Mouse (Mus musculus): ENCODE data around the gene Ccnd1. TPM values are rescaled to one million over a fixed set of nuclear protein-coding genes. Genes with fewer than 3 reads are reported as not detected.

Ccnd1 gene
- polyA plus RNA-seq, 1 experiment from 2014 or later: 57.2 TPM

DNA sequence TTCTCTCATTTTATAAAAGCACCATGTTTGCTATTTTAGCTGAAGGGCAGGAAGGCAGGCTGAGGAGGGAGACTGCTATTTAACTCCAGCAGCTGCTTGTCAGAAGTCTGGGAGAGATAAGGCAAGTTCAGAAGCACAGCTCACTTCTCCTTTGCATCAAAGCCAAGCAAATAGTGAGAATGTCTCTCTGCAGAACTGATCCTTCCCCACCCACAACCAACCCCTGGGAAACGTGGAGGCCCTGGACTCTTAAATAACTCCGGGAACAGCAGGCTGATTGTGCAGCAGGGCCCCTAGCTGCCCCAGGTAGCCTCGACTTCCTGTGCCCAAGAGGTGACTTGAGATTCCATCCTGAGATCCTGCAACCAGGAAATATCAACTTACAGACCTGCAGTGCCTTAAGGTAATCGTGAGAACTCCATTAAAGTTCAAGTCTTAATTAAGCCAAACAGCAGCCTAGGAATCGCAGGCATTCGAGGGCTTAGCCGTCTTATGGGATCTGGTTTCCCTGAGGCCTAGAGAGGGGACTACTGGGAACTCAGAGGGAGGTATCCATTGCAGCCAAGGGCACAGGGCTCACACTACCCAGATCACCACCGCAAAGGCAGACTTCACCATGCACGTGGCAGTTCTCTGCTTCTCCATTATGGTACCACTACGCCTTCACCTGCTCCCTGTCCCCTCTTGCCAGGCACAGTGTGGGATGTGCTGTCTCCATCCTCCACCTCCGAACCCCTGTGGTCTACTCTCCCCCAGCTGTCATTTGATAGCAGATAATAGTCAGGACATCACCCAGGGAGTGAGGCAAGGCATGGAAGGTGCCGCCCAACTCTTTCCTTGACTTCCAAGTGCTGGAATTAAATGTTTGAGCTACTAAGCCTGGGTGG is 19.0 kb upstream of the Ccnd1 start:
- Histone ChIP-seq H3K36me3 (ENCODE audit: inconsistent target) (no peaks in the 10 kb centered on the region), H3K4me3 (ENCODE audit: inconsistent target) (no peak overlapping the region), H3K27ac (no peak overlapping the region), H3K79me2 (ENCODE audit: inconsistent target) (no peaks in the 10 kb centered on the region)
- 80% methylated on average over 12 of the region's 12 CpGs for WGBS (ENCODE audit: missing documents)

DNA sequence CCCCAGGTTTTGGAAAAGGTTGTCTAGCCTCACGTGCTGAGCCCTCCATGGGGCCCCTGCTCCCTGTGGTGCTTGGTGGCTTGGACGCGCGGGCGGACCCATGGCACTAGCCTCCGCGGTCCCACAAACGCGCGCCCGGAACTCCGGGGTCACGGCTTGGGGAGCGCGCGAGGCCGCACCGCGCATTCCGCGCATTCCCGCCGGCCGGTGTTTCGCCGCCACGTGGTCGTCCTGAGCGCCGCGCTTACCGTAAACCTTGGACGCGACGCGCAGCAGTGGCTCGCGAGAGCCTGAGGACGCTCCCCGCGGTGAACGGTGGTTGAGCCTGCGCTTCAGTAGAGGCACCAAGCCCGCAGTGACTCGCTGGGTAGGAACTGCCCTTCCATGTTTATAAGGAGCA is 3.5 kb upstream of the Ccnd1 start:
- under 1% methylated on average over 26 of the region's 45 CpGs for WGBS (ENCODE audit: missing documents)
- Histone ChIP-seq H3K27ac (no peak overlapping the region), H3K36me3 (ENCODE audit: inconsistent target) (no peaks in the 10 kb centered on the region), H3K79me2 (ENCODE audit: inconsistent target) (peaks cover 11% of the 10 kb centered on the region), H3K4me3 (ENCODE audit: inconsistent target) (no peak overlapping the region; the same call in 1 of the 2 replicates)

DNA sequence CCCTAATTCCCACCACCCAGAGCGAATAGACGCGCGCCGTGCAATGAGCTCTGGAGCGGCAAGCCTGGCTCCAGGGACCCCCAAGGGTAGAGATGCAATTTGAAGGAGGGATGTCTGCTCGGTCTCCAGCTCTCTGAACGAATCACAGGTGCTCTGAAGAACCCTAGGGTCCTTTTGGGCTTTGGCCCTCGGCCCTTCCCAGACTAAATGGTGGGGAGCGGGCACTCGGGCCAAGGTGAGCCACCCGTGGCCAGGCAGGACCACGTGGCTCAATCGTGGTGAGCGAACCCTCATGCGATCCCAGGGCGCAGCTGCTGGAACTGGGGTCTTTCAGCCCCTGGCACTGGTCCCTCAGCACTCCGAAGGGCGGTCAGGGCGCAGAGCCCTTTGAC is 3.0 kb upstream of the Ccnd1 start:
- WGBS (ENCODE audit: missing documents): 16% methylated on average over 20 of the region's 20 CpGs
- H3K36me3 ChIP-seq (ENCODE audit: inconsistent target): no peaks in the 10 kb centered on the region
- H3K79me2 ChIP-seq (ENCODE audit: inconsistent target): peaks cover 16% of the 10 kb centered on the region
- peak overlapping the region; percentile 85 for H3K27ac ChIP-seq
- peak overlapping the region; percentile 39 for H3K4me3 ChIP-seq (ENCODE audit: inconsistent target)

DNA sequence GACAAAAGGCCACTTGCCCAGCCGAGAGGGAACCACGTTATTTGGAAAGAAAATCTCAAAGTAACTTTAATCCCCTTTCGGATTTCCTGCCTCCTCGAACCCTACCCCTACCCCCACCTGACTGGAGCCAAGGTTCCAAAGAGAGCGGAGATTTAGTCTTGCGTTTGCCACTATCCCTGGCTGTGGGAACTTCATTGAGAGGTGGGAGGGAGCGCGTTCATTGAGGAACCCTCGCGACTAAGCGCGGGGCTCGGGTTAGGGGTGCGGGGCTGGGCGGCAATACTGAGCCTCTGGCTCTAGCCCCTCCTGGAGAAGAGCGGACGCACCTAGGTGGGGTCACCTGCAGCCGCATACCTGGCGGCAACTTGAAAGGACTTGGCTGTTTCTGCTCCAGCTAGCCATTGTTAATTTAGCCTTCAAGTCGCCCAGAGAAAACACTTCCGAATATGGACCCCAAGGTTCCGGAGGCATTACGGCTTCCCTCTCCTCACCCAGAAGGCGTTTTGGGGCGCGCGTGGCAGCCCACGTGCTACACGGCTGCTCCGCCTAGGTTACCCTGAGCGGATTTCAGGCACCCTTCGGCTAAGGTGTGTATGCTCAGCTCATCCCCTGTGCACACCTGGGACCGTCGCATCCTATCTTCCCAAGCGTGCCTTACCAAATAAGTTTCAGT is 2.5 kb upstream of the Ccnd1 start:
- peak overlapping the region; percentile 39 for H3K4me3 ChIP-seq (ENCODE audit: inconsistent target)
- H3K79me2 ChIP-seq (ENCODE audit: inconsistent target): peaks cover 22% of the 10 kb centered on the region
- peak overlapping the region; percentile 85 for H3K27ac ChIP-seq
- 2% methylated on average over 35 of the region's 35 CpGs for WGBS (ENCODE audit: missing documents)
- no peaks in the 10 kb centered on the region; the same call in 1 of the 2 replicates for H3K36me3 ChIP-seq (ENCODE audit: inconsistent target)

GRCm38 (mm10) chr7:144941242-144941831 is 1.6 kb upstream of the Ccnd1 start:
- H3K4me3 ChIP-seq (ENCODE audit: inconsistent target): peak overlapping the region; percentile 39
- peaks cover 6% of the 10 kb centered on the region; the same call in 1 of the 2 replicates for H3K36me3 ChIP-seq (ENCODE audit: inconsistent target)
- under 1% methylated on average over 39 of the region's 39 CpGs for WGBS (ENCODE audit: missing documents)
- H3K27ac ChIP-seq: peak overlapping the region; percentile 85
- H3K79me2 ChIP-seq (ENCODE audit: inconsistent target): peaks cover 30% of the 10 kb centered on the region

DNA sequence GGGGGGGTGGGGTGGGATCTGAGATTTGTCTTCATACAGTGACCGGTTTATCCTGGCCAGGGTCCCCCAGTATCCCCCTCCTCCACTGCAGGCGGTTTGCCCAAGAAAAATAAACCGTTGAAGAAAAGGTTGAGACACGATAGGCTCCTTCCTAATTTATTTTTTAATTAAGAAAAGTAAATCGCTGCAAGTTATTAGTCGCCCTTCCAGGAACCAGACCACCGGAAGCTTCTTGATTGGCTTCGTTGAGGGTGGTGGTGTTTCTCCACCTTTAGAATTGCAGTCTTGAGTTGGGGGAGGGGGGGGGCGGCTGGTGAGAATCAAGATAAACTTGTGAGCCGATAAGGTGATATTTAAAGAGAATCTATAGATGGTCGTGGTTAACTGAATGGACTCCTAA is 860 bp upstream of the Ccnd1 start:
- WGBS (ENCODE audit: missing documents): 0% methylated on average over 11 of the region's 11 CpGs
- peak overlapping the region; percentile 39 for H3K4me3 ChIP-seq (ENCODE audit: inconsistent target)

GRCm38 (mm10) chr7:144940003-144940571 is 362 bp upstream of the Ccnd1 start:
- H3K4me3 ChIP-seq (ENCODE audit: inconsistent target): peak overlapping the region; percentile 39
- WGBS (ENCODE audit: missing documents): under 1% methylated on average over 17 of the region's 22 CpGs
- peak overlapping the region; percentile 85 for H3K27ac ChIP-seq
- H3K36me3 ChIP-seq (ENCODE audit: inconsistent target): peaks cover 8% of the 10 kb centered on the region
- H3K79me2 ChIP-seq (ENCODE audit: inconsistent target): peaks cover 43% of the 10 kb centered on the region

More for the DNA sequence above, 860 bp upstream of the Ccnd1 start:
- H3K79me2 ChIP-seq (ENCODE audit: inconsistent target): peaks cover 38% of the 10 kb centered on the region
- H3K36me3 ChIP-seq (ENCODE audit: inconsistent target): peaks cover 6% of the 10 kb centered on the region; the same call in 1 of the 2 replicates
- peak overlapping the region; percentile 85 for H3K27ac ChIP-seq

- WGBS (ENCODE audit: missing documents): under 1% methylated on average over 29 of the region's 32 CpGs
- Histone ChIP-seq H3K4me3 (ENCODE audit: inconsistent target) (peak overlapping the region; percentile 96), H3K79me2 (ENCODE audit: inconsistent target) (peaks cover 55% of the 10 kb centered on the region), H3K36me3 (ENCODE audit: inconsistent target) (peaks cover 20% of the 10 kb centered on the region), H3K27ac (peak overlapping the region; percentile 89)
Observed at GRCm38 (mm10) chr7:144938661-144939343, 923 bp downstream of the Ccnd1 start.

DNA sequence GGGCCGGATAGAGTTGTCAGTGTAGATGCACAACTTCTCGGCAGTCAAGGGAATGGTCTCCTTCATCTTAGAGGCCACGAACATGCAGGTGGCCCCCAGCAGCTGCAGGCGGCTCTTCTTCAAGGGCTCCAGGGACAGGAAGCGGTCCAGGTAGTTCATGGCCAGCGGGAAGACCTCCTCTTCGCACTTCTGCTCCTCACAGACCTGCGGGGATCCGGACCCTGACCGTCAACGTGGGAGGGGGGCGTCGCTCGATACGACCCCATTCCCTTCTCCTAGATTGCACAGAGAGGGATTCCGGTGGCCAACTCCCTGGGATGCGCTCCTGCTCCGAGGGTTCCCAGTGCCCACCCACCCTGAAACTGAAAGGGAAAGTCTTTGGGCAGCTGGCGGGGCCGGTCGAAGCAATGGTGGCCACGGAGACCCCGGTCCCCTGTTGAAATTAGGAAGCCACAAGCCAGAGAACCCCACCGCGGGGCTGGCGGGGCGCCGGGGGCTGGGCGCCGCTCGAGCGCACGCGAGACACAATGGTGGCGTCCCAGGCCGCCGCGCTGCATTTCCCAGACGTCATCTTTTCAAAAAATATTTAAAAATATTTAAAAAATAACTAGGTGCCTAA is 1.7 kb downstream of the Ccnd1 start:
- Histone ChIP-seq H3K79me2 (ENCODE audit: inconsistent target) (peaks cover 58% of the 10 kb centered on the region), H3K4me3 (ENCODE audit: inconsistent target) (peak overlapping the region; percentile 96), H3K27ac (peak overlapping the region; percentile 89), H3K36me3 (ENCODE audit: inconsistent target) (peaks cover 24% of the 10 kb centered on the region)
- 2% methylated on average over 38 of the region's 39 CpGs for WGBS (ENCODE audit: missing documents)

DNA sequence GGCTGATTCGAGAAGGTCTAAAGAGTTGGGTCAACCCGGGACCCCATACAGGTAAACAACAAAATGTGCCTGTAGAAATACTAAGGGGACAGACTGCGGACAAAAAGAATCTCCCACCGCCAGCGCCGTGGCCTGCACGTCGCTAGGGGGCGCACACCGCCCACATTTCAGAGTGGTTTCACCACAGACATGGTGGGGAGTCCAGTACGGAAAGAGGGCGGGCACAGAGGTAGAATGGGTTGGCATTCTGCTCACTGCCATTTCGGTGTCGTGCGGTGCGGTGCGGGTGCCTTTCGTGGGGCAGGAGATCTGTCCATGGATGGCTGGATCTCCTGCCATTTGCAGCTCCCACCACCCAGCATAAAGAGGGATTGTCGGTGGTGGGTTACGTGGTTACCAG is 2.2 kb downstream of the Ccnd1 start:
- WGBS (ENCODE audit: missing documents): 1% methylated on average over 20 of the region's 20 CpGs

DNA sequence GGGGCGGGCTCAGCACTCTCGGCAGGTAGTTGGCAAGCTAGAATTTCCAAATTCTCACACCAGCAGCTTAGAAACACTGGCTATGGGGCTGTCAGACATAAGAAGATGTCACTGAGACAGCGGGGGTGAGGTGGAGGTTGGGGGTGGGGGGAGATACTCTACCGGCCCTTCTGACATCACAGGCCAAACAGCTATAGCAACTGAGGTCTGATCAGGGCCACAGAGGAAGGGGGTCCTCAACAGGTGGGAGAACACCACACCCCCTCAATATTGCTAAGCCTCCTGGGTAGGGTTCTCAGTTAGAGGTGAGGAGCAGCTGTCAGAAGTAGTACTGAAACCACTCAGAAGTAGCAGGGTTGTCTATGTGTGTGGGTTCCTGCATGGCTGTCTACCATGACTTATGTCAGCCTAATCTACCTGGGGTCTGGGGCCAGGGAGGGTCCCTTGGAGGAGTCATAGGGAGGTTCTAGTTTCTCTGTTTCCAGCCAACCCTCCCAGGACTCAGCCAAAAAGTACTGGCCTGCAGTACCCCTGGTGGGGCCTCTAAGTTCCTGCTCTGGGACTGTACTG is 3.3 kb downstream of the Ccnd1 start:
- no peak overlapping the region for H3K4me3 ChIP-seq (ENCODE audit: inconsistent target)
- peak overlapping the region; percentile 89; the same call in 1 of the 2 replicates for H3K27ac ChIP-seq
- H3K79me2 ChIP-seq (ENCODE audit: inconsistent target): peaks cover 58% of the 10 kb centered on the region
- peaks cover 24% of the 10 kb centered on the region for H3K36me3 ChIP-seq (ENCODE audit: inconsistent target)
- 95% methylated on average over 4 of the region's 4 CpGs for WGBS (ENCODE audit: missing documents)

More for the DNA sequence above, 2.2 kb downstream of the Ccnd1 start:
- Histone ChIP-seq H3K79me2 (ENCODE audit: inconsistent target) (peaks cover 58% of the 10 kb centered on the region), H3K36me3 (ENCODE audit: inconsistent target) (peaks cover 24% of the 10 kb centered on the region), H3K27ac (peak overlapping the region; percentile 89), H3K4me3 (ENCODE audit: inconsistent target) (peak overlapping the region; percentile 96)

GRCm38 (mm10) chr7:144935563-144935962 is 4.2 kb downstream of the Ccnd1 start:
- Histone ChIP-seq H3K36me3 (ENCODE audit: inconsistent target) (peaks cover 24% of the 10 kb centered on the region), H3K4me3 (ENCODE audit: inconsistent target) (no peak overlapping the region), H3K27ac (peak overlapping the region; percentile 89; the same call in 1 of the 2 replicates), H3K79me2 (ENCODE audit: inconsistent target) (peaks cover 58% of the 10 kb centered on the region)
- WGBS (ENCODE audit: missing documents): 72% methylated on average over 5 of the region's 5 CpGs

DNA sequence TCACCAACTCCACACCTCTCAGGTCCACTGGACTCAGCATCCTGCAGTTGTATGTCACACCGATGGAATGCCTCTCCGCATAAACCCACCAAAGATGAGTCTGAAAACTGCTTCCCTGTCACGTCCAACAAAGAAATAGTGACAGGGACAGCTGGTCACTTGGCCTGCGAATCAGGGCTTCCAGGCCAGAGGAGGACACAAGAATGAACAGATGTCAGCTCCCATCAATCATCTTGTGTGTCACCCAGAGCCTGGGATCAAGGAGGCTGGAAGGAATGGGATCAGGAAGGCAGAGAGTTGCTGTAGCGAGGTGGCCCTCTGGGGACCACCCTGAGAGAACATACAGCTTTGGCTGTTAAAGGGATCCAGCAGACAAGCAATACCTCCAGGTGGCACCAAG is 4.8 kb downstream of the Ccnd1 start:
- no peak overlapping the region for H3K27ac ChIP-seq
- peaks cover 58% of the 10 kb centered on the region for H3K79me2 ChIP-seq (ENCODE audit: inconsistent target)
- H3K36me3 ChIP-seq (ENCODE audit: inconsistent target): peaks cover 24% of the 10 kb centered on the region
- WGBS (ENCODE audit: missing documents): 97% methylated on average over 5 of the region's 5 CpGs
- no peak overlapping the region for H3K4me3 ChIP-seq (ENCODE audit: inconsistent target)

Measured in macrophage (primary cell).